Mouse (Mus musculus): ENCODE data around the gene Prss22. TPM values are rescaled to one million over a fixed set of nuclear protein-coding genes. Genes with fewer than 3 reads are reported as not detected.

Gene Prss22
- polyA plus RNA-seq (2017; shearing (Covaris generic)) = not detected

DNA sequence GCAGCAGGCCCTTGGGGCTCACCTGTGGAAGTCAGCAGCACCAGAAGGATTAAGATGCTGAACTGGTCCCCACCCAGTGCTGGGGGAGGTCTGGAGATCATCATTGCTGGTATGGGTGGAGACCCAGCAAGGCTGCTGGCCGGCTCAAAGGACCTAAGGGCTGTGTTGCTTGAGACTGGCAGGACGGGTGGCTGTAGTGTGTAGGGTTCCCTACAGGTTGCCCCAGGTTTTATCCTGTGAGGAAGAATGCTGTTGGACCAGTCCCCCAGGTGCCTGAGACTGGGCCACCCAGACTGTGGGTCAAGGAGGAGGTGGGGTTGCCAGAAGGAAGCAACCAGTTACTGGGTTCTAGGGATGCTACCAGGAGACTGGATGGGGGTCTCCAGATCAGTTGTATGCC lies at the start of gene Prss22:
Prss22 (minus strand) TSS at position 200 of the 400 bp plus-strand sequence.

DNA sequence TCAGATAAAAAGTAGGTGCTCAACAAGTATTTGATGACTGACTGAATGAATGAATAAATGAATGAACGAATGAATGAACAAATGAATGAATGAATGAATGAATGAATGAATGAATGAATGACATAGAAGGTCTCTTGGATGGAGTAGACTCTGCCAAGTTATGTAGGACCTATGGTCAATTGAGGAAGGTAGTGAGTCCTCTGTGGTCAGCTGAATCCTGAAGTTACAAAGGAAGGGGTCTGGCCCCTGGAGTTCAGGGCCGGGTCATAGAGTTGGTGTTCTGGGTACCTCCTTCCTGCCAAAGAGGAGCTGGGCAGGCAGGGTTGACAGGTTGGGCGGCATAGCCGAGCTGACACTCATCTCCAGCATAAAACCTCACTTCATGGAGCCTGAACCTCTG lies 39.9 kb upstream of the Prss22 start, which contains the start of gene Prss27:
Prss27 (plus strand) TSS at position 301 of the 400 bp plus-strand sequence.

DNA sequence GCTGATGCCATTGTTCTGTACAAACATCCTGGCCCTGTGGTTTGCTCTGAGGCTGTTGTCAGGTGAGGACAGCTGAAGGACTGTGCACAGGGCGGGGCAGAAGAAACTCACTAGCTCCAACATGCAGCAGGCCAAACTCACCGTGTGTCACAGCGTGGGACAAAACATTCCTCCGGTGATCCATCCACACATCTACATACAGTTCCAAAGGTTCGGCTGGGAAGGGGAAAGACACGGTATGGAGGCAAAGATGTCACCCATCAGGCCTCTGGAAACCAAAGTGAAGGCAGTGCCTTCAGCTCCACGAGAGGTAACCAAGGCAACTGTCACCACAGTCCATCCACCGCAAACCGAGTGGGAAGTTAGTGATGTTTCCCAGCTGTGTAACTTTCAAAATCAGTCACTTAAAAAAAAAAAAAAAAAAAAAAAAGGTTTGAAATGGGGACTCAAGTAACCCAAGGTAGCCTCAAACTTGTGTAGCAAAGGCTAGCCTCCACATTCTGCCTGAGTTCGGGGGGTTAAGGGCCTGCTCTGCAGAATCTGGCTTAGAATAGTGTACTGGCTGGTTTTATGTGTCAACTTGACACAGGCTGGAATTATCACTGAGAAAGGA lies 17.5 kb downstream of the Prss22 start, which contains the start of gene Prss30:
Prss30 (minus strand) TSS at position 270 of the 613 bp plus-strand sequence.

GRCm38 (mm10) chr17:23955174-23955573 lies 42.7 kb downstream of the Prss22 start, which contains the start of gene Sbpl:
Sbpl (minus strand) TSS chr17:23955274.

Other genes starting within 250 kb of the Prss22 start
- gene Flywch1, start 226.5 kb downstream of the Prss22 start, polyA plus RNA-seq (2017; shearing (Covaris generic)) = 17.1 TPM
- gene Flywch2, start 212.0 kb downstream of the Prss22 start, polyA plus RNA-seq (2017; shearing (Covaris generic)) = 5.2 TPM
- 338 TPM for gene Srrm2, start 207.6 kb downstream of the Prss22 start, polyA plus RNA-seq (2017; shearing (Covaris generic))
- gene Elob, start 169.0 kb downstream of the Prss22 start, polyA plus RNA-seq (2017; shearing (Covaris generic)) = 746 TPM
- gene Prss33, start 162.0 kb downstream of the Prss22 start, polyA plus RNA-seq (2017; shearing (Covaris generic)) = 1.2 TPM
- not detected for gene Prss32, start 154.2 kb downstream of the Prss22 start, polyA plus RNA-seq (2017; shearing (Covaris generic))
- 5.4 TPM for gene Prss41, start 153.9 kb downstream of the Prss22 start, polyA plus RNA-seq (2017; shearing (Covaris generic))
- gene Prss21, start 130.0 kb downstream of the Prss22 start, polyA plus RNA-seq (2017; shearing (Covaris generic)) = not detected
- gene Dcpp1, start 117.2 kb downstream of the Prss22 start, polyA plus RNA-seq (2017; shearing (Covaris generic)) = not detected
- gene Dcpp2, start 117.2 kb downstream of the Prss22 start, polyA plus RNA-seq (2017; shearing (Covaris generic)) = not detected
- not detected for gene Dcpp3, start 80.6 kb downstream of the Prss22 start, polyA plus RNA-seq (2017; shearing (Covaris generic))
- not detected for gene Sbp, start 56.4 kb downstream of the Prss22 start, polyA plus RNA-seq (2017; shearing (Covaris generic))
- not detected for gene Sbpl, start 42.8 kb downstream of the Prss22 start, polyA plus RNA-seq (2017; shearing (Covaris generic))
- 0.25 TPM for gene Prss30, start 17.5 kb downstream of the Prss22 start, polyA plus RNA-seq (2017; shearing (Covaris generic))
- 0.58 TPM for gene Prss27, start 40.0 kb upstream of the Prss22 start, polyA plus RNA-seq (2017; shearing (Covaris generic))
- gene Kctd5, start 75.4 kb upstream of the Prss22 start, polyA plus RNA-seq (2017; shearing (Covaris generic)) = 6.9 TPM
- gene Pdpk1, start 152.8 kb upstream of the Prss22 start, polyA plus RNA-seq (2017; shearing (Covaris generic)) = 51.6 TPM
- 40.0 TPM for gene Amdhd2, start 165.7 kb upstream of the Prss22 start, polyA plus RNA-seq (2017; shearing (Covaris generic))
- gene Atp6v0c, start 171.6 kb upstream of the Prss22 start, polyA plus RNA-seq (2017; shearing (Covaris generic)) = 381 TPM
- 0.71 TPM for gene Tbc1d24, start 207.5 kb upstream of the Prss22 start, polyA plus RNA-seq (2017; shearing (Covaris generic))
- gene Ntn3, start 211.4 kb upstream of the Prss22 start, polyA plus RNA-seq (2017; shearing (Covaris generic)) = not detected
- gene Tedc2, start 222.8 kb upstream of the Prss22 start, polyA plus RNA-seq (2017; shearing (Covaris generic)) = 7.7 TPM